Mouse (Mus musculus): ENCODE results near the gene Prmt1. TPM values are rescaled to one million over a fixed set of nuclear protein-coding genes. Genes with fewer than 3 reads are reported as not detected.

The Prmt1 gene
- polyA plus RNA-seq, 1 experiment from 2014 or later = 98.6 TPM

Small RNA genes within 50 kb of the gene (microRNA-seq; reads per million reads assigned to microRNA genes)
- 0.74 reads per million for gene Mir7054

Other genes starting within 250 kb of the Prmt1 start
- 25.8 and 29.2 TPM in 2 replicates for gene Vrk3, start 238.2 kb downstream of the Prmt1 start, polyA plus RNA-seq (2015; fragmentation: Nextera tagmentation; extraction: Ambion mirVana)
- gene Zfp473, start 235.5 kb downstream of the Prmt1 start, polyA plus RNA-seq (2015; fragmentation: Nextera tagmentation; extraction: Ambion mirVana) = 1.1 and 1.2 TPM in 2 replicates
- 43.4 and 44.7 TPM in 2 replicates for gene Nup62, start 170.5 kb downstream of the Prmt1 start, polyA plus RNA-seq (2015; fragmentation: Nextera tagmentation; extraction: Ambion mirVana)
- 0.34 and 0.76 TPM in 2 replicates for gene Il4i1, start 170.2 kb downstream of the Prmt1 start, polyA plus RNA-seq (2015; fragmentation: Nextera tagmentation; extraction: Ambion mirVana)
- 7.3 and 9.7 TPM in 2 replicates for gene Atf5, start 169.9 kb downstream of the Prmt1 start, polyA plus RNA-seq (2015; fragmentation: Nextera tagmentation; extraction: Ambion mirVana)
- gene Akt1s1, start 137.6 kb downstream of the Prmt1 start, polyA plus RNA-seq (2015; fragmentation: Nextera tagmentation; extraction: Ambion mirVana) = 25.6 and 29.1 TPM in 2 replicates
- gene Tbc1d17, start 137.5 kb downstream of the Prmt1 start, polyA plus RNA-seq (2015; fragmentation: Nextera tagmentation; extraction: Ambion mirVana) = 32.7 and 33.7 TPM in 2 replicates
- gene Pnkp, start 129.4 kb downstream of the Prmt1 start, polyA plus RNA-seq (2015; fragmentation: Nextera tagmentation; extraction: Ambion mirVana) = 23.4 and 24.3 TPM in 2 replicates
- gene Ptov1, start 116.8 kb downstream of the Prmt1 start, polyA plus RNA-seq (2015; fragmentation: Nextera tagmentation; extraction: Ambion mirVana) = 34.8 and 43.4 TPM in 2 replicates
- 44.7 and 53.0 TPM in 2 replicates for gene Med25, start 93.9 kb downstream of the Prmt1 start, polyA plus RNA-seq (2015; fragmentation: Nextera tagmentation; extraction: Ambion mirVana)
- 5.9 and 6.6 TPM in 2 replicates for gene Fuz, start 90.5 kb downstream of the Prmt1 start, polyA plus RNA-seq (2015; fragmentation: Nextera tagmentation; extraction: Ambion mirVana)
- gene Ap2a1, start 57.1 kb downstream of the Prmt1 start, polyA plus RNA-seq (2015; fragmentation: Nextera tagmentation; extraction: Ambion mirVana) = 63.3 and 63.7 TPM in 2 replicates
- gene Tsks, start 43.4 kb downstream of the Prmt1 start, polyA plus RNA-seq (2015; fragmentation: Nextera tagmentation; extraction: Ambion mirVana) = 0.12 TPM in 1 of 2 replicates, not detected in the other
- gene Cpt1c, start 11.7 kb downstream of the Prmt1 start, polyA plus RNA-seq (2015; fragmentation: Nextera tagmentation; extraction: Ambion mirVana) = 1.8 and 2.1 TPM in 2 replicates
- gene Irf3, start 11.1 kb upstream of the Prmt1 start, polyA plus RNA-seq (2015; fragmentation: Nextera tagmentation; extraction: Ambion mirVana) = 39.8 and 43.2 TPM in 2 replicates
- gene Bcl2l12, start 12.1 kb upstream of the Prmt1 start, polyA plus RNA-seq (2015; fragmentation: Nextera tagmentation; extraction: Ambion mirVana) = 11.0 and 12.2 TPM in 2 replicates
- 9.8 and 9.9 TPM in 2 replicates for gene Scaf1, start 29.8 kb upstream of the Prmt1 start, polyA plus RNA-seq (2015; fragmentation: Nextera tagmentation; extraction: Ambion mirVana)
- gene Rras, start 31.4 kb upstream of the Prmt1 start, polyA plus RNA-seq (2015; fragmentation: Nextera tagmentation; extraction: Ambion mirVana) = 20.9 and 23.2 TPM in 2 replicates
- gene Prr12, start 66.3 kb upstream of the Prmt1 start, polyA plus RNA-seq (2015; fragmentation: Nextera tagmentation; extraction: Ambion mirVana) = 1.9 and 2.0 TPM in 2 replicates
- gene Nosip, start 75.9 kb upstream of the Prmt1 start, polyA plus RNA-seq (2015; fragmentation: Nextera tagmentation; extraction: Ambion mirVana) = 23.4 and 23.8 TPM in 2 replicates
- 9.7 and 10.5 TPM in 2 replicates for gene Prrg2, start 76.1 kb upstream of the Prmt1 start, polyA plus RNA-seq (2015; fragmentation: Nextera tagmentation; extraction: Ambion mirVana)
- 20.1 and 22.7 TPM in 2 replicates for gene Rcn3, start 105.7 kb upstream of the Prmt1 start, polyA plus RNA-seq (2015; fragmentation: Nextera tagmentation; extraction: Ambion mirVana)
- gene Fcgrt, start 117.3 kb upstream of the Prmt1 start, polyA plus RNA-seq (2015; fragmentation: Nextera tagmentation; extraction: Ambion mirVana) = 50.6 and 56.1 TPM in 2 replicates
- gene Rps11, start 137.9 kb upstream of the Prmt1 start, polyA plus RNA-seq (2015; fragmentation: Nextera tagmentation; extraction: Ambion mirVana) = 646 and 744 TPM in 2 replicates
- 558 and 645 TPM in 2 replicates for gene Rpl13a, start 142.2 kb upstream of the Prmt1 start, polyA plus RNA-seq (2015; fragmentation: Nextera tagmentation; extraction: Ambion mirVana)
- 0.12 TPM in 1 of 2 replicates, not detected in the other for gene Gm45713, start 149.7 kb upstream of the Prmt1 start, polyA plus RNA-seq (2015; fragmentation: Nextera tagmentation; extraction: Ambion mirVana)
- 3.0 and 3.1 TPM in 2 replicates for gene Flt3l, start 149.9 kb upstream of the Prmt1 start, polyA plus RNA-seq (2015; fragmentation: Nextera tagmentation; extraction: Ambion mirVana)
- gene Pih1d1, start 167.7 kb upstream of the Prmt1 start, polyA plus RNA-seq (2015; fragmentation: Nextera tagmentation; extraction: Ambion mirVana) = 42.3 and 42.8 TPM in 2 replicates
- gene Aldh16a1, start 168.0 kb upstream of the Prmt1 start, polyA plus RNA-seq (2015; fragmentation: Nextera tagmentation; extraction: Ambion mirVana) = 30.0 and 30.3 TPM in 2 replicates
- not detected in 2 replicates for gene Slc17a7, start 177.4 kb upstream of the Prmt1 start, polyA plus RNA-seq (2015; fragmentation: Nextera tagmentation; extraction: Ambion mirVana)
- gene Gfy, start 193.0 kb upstream of the Prmt1 start, polyA plus RNA-seq (2015; fragmentation: Nextera tagmentation; extraction: Ambion mirVana) = not detected in 2 replicates
- not detected in 2 replicates for gene Pth2, start 194.4 kb upstream of the Prmt1 start, polyA plus RNA-seq (2015; fragmentation: Nextera tagmentation; extraction: Ambion mirVana)
- gene Ccdc155, start 218.3 kb upstream of the Prmt1 start, polyA plus RNA-seq (2015; fragmentation: Nextera tagmentation; extraction: Ambion mirVana) = 0.05 TPM in 1 of 2 replicates, not detected in the other
- 1.5 and 2.2 TPM in 2 replicates for gene Dkkl1, start 225.6 kb upstream of the Prmt1 start, polyA plus RNA-seq (2015; fragmentation: Nextera tagmentation; extraction: Ambion mirVana)
- gene Tead2, start 229.2 kb upstream of the Prmt1 start, polyA plus RNA-seq (2015; fragmentation: Nextera tagmentation; extraction: Ambion mirVana) = 5.0 and 6.5 TPM in 2 replicates

All from liver, embryonic 16.5 days (tissue).